Mouse (Mus musculus) embryonic facial prominence, embryonic 12.5 days (tissue): ENCODE measurements around the gene Scn2b. TPM values are rescaled to one million over a fixed set of nuclear protein-coding genes. Genes with fewer than 3 reads are reported as not detected.

Experiments
- polyA plus RNA-seq: library from polyadenylated mRNA; unstranded; fragments of >200 nt; fragmentation: Nextera tagmentation; extraction: Ambion mirVana; gene quantifications from 2 replicates; pipeline ENCODE4 v1.2.1, GENCODE M21; 2016

The Scn2b gene
- polyA plus RNA-seq, 1 experiment from 2014 or later = 5.7 TPM

Other genes with a start within 250 kb of the Scn2b start
- 23.5 and 24.4 TPM in 2 replicates for gene Kmt2a, start 236.5 kb upstream of the Scn2b start, polyA plus RNA-seq
- 538 and 574 TPM in 2 replicates for gene Atp5l, start 197.0 kb upstream of the Scn2b start, polyA plus RNA-seq
- gene Ube4a, start 152.2 kb upstream of the Scn2b start, polyA plus RNA-seq = 25.7 and 26.3 TPM in 2 replicates
- gene Cd3g, start 137.4 kb upstream of the Scn2b start, polyA plus RNA-seq = not detected in 2 replicates
- not detected in 2 replicates for gene Cd3d, start 136.0 kb upstream of the Scn2b start, polyA plus RNA-seq
- gene Cd3e, start 108.2 kb upstream of the Scn2b start, polyA plus RNA-seq = not detected in 2 replicates
- 8.8 and 11.3 TPM in 2 replicates for gene Mpzl2, start 78.0 kb upstream of the Scn2b start, polyA plus RNA-seq
- gene Mpzl3, start 62.6 kb upstream of the Scn2b start, polyA plus RNA-seq = 1.7 and 1.9 TPM in 2 replicates
- gene Jaml, start 38.6 kb upstream of the Scn2b start, polyA plus RNA-seq = 0.23 and 0.38 TPM in 2 replicates
- gene Scn4b, start 20.6 kb downstream of the Scn2b start, polyA plus RNA-seq = 0.35 and 0.41 TPM in 2 replicates
- gene BC049352, start 64.2 kb downstream of the Scn2b start, polyA plus RNA-seq = 0.36 and 0.38 TPM in 2 replicates
- 0.22 and 0.56 TPM in 2 replicates for gene Tmprss4, start 86.3 kb downstream of the Scn2b start, polyA plus RNA-seq
- gene Il10ra, start 151.4 kb downstream of the Scn2b start, polyA plus RNA-seq = 0.45 and 0.60 TPM in 2 replicates
- 0.81 and 0.90 TPM in 2 replicates for gene Tmprss13, start 201.3 kb downstream of the Scn2b start, polyA plus RNA-seq